Mouse (Mus musculus) brain, embryonic 14.5 days (tissue): ENCODE measurements around the gene Ifnlr1.

Experiments used
- CTCF ChIP-seq: fragments of 200-500 bp; IDR thresholded peaks from 2 replicates; pipeline ENCODE4 v1.5.1; 2012; ENCODE audit warnings: inconsistent platforms, mild to moderate bottlenecking, moderate library complexity, borderline replicate concordance; ENCODE audit not compliant: insufficient read depth, insufficient read length; ENCODE audit errors: extremely low read depth
- POLR2A ChIP-seq: fragments of 200-500 bp; IDR thresholded peaks from 2 replicates; pipeline ENCODE4 v1.6.1; 2012; ENCODE audit warnings: mild to moderate bottlenecking, inconsistent platforms, borderline replicate concordance; ENCODE audit not compliant: poor library complexity, insufficient read depth, insufficient read length, severe bottlenecking; ENCODE audit errors: extremely low read depth

DNA sequence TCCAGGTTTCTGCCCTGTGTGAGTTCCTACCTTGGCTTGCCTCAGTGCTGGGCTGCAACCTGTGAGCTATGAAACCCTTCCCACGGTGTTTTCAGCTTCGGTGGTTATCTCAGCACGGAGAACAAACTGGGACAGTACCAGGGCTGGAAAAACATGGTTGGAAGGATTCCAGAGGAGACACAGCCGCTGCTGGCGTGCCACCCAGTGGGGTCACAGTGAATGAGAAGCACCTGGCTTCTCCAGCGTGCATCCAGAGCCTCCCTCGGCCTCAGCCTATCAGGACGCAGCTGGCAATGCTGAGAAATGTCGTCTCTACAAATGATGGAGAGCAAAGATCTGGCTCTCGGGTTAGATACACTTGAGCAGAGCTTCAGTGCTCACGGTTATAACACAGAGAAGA, 40.3 kb downstream of the Ifnlr1 start:
- TF ChIP-seq CTCF, result no peak
- no peak for TF ChIP-seq POLR2A
